Mouse (Mus musculus) liver, embryonic 14 days (tissue): ENCODE results near the gene Trp53bp2. TPM values are rescaled to one million over a fixed set of nuclear protein-coding genes. Genes with fewer than 3 reads are reported as not detected.

ENCODE experiments used
- polyA plus RNA-seq: library from polyadenylated mRNA; depleted of rRNA; stranded (reverse); fragments of >200 nt; gene quantifications from 2 replicates; pipeline ENCODE4 v1.2.3, GENCODE M21; 2012; rRNA removed

Trp53bp2 gene
- 2.3 and 3.0 TPM in 2 replicates for polyA plus RNA-seq

GRCm38 (mm10) chr1:182408684-182409327 lies at the start of gene Trp53bp2:
Gene Trp53bp2 (plus strand): TSS chr1:182409172.

Other genes with a start within 250 kb of the Trp53bp2 start
- not detected in 2 replicates for gene Vmn1r1, start 244.7 kb upstream of the Trp53bp2 start, polyA plus RNA-seq
- gene Degs1, start 126.4 kb upstream of the Trp53bp2 start, polyA plus RNA-seq: 29.6 and 33.9 TPM in 2 replicates
- gene Fbxo28, start 67.5 kb upstream of the Trp53bp2 start, polyA plus RNA-seq: 3.1 and 4.0 TPM in 2 replicates
- gene Capn2, start 108.4 kb downstream of the Trp53bp2 start, polyA plus RNA-seq: 10.5 and 10.6 TPM in 2 replicates
- 0.01 and 0.02 TPM in 2 replicates for gene Capn8, start 155.8 kb downstream of the Trp53bp2 start, polyA plus RNA-seq